Mouse (Mus musculus) embryonic fibroblast, embryonic 13.5 days (primary cell): ENCODE data around the gene Nlk.

ENCODE experiments used
- CTCF ChIP-seq: IDR thresholded peaks from 2 replicates; pipeline ENCODE4 v1.5.1; 2011; ENCODE audit warnings: mild to moderate bottlenecking, control low read depth, low read length, moderate library complexity, borderline replicate concordance; ENCODE audit not compliant: insufficient read depth
- POLR2A ChIP-seq: IDR thresholded peaks from 2 replicates; pipeline ENCODE4 v1.6.1; 2011; ENCODE audit warnings: low read depth, mild to moderate bottlenecking, control low read depth, low read length, moderate library complexity

GRCm38 (mm10) chr11:78702319-78702718 is 5.1 kb upstream of the Nlk start:
- TF ChIP-seq CTCF (no peak), POLR2A (no peak)
